Mouse (Mus musculus): ENCODE measurements around the gene Mapk12.

The Mapk12 gene

GRCm38 (mm10) chr15:89098616-89099015, 41.9 kb downstream of the Mapk12 start:
- no peak for DNase-seq (ENCODE audit: low read depth, low spot score)

- no peak for DNase-seq (ENCODE audit: low read depth, low spot score)
These were observed 43.1 kb downstream of the Mapk12 start for GRCm38 (mm10) chr15:89097450-89097849.

GRCm38 (mm10) chr15:89092181-89092580, 48.3 kb downstream of the Mapk12 start:
- DNase-seq (ENCODE audit: low read depth, low spot score) = no peak

GRCm38 (mm10) chr15:89090662-89091061, 49.8 kb downstream of the Mapk12 start:
- no peak for DNase-seq (ENCODE audit: low read depth, low spot score)

GRCm38 (mm10) chr15:89089248-89090051, 51.1 kb downstream of the Mapk12 start:
- DNase-seq (ENCODE audit: low read depth, low spot score) = no peak

DNA sequence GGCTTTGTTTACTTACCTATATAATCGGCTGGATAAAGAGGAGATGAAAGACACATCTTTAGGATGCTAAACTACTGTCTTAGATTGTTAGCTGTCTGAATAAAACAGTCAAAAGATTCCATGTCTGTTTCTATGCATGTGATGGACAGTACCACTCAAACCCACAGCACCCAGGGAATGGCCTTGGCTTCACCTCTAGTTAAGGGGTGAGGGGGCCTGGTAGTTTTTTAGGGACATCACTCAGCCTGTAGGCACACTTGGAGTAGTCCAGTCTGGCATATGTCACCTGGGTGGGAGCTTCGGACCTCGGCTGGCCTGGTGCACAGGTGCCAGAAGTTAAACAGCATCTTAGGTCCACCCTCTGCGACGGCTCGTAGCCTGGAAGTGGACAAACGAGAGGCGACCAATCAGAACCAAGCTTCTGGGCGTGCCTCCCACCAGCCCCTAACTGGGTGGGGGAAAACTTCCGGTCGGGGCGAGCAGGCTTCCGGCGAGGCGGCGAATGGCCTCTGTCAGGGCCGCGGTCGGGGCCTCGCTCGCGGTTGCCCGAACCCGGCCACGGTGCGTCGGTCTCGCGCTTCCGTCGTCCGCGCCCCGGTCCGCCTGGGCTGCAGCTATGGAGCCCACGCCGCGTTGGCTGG, 51.8 kb downstream of the Mapk12 start, which contains the start of gene Selenoo:
TSS of gene Selenoo (plus strand) at position 478 of the 641 bp plus-strand sequence.
- DNase-seq (ENCODE audit: low read depth, low spot score) = peak; percentile 79

- no peak for DNase-seq (ENCODE audit: low read depth, low spot score)
These were observed 55.7 kb downstream of the Mapk12 start for GRCm38 (mm10) chr15:89084826-89085225.

DNA sequence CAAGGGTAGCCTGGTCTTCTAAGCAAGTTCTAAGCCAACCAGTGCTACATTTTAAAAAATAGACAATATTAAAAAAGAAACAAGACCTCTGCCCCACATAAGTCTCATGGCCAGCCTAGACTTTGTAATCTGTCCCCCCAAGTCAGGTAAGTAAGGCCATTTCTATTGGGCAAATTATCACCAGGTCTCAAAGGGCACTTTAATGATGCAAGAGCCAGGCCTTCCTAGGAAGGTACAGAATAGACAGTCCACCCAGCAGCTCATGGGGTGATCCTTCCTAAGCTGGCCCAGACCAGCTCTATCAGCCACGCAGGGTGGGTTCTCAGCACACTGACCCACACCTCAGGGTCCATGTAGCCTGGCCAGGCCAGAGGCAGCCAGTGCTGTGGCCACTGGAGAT, 56.6 kb downstream of the Mapk12 start:
- DNase-seq (ENCODE audit: low read depth, low spot score) = no peak
